Mouse (Mus musculus) intestine, embryonic 14.5 days (tissue): ENCODE measurements around the gene Spg7. TPM values are rescaled to one million over a fixed set of nuclear protein-coding genes. Genes with fewer than 3 reads are reported as not detected.

ENCODE experiments used
- ATAC-seq: fragments of 200-750 bp; cut with Nextera tagmentation; replicated peaks from 2 replicates; pipeline ENCODE4 v1.8.0; 2017; ENCODE audit warnings: low read depth, moderate number of reproducible peaks, moderate TSS enrichment, moderate library complexity; ENCODE audit not compliant: low FRiP score, low TSS enrichment
- DNase-seq: peaks from one replicate; pipeline ENCODE4 v3.0.0-alpha.2; 2018; ENCODE audit warnings: low spot score
- H3K27ac ChIP-seq: fragments of 300-500 bp; sonication (generic); 2 replicates; pipeline ENCODE4 v1.5.1; 2014; ENCODE audit warnings: low read depth, mild to moderate bottlenecking, control low read depth
- H3K27me3 ChIP-seq: fragments of 300-500 bp; sonication (generic); replicated peaks from 2 replicates; pipeline ENCODE4 v1.6.1; 2014; ENCODE audit warnings: low read length, control low read depth; ENCODE audit not compliant: control insufficient read depth, insufficient read depth
- H3K36me3 ChIP-seq: fragments of 300-500 bp; sonication (generic); 2 replicates; pipeline ENCODE4 v1.6.1; 2014; ENCODE audit warnings: low read length, control low read depth; ENCODE audit not compliant: control insufficient read depth, insufficient read depth
- H3K4me1 ChIP-seq: fragments of 300-500 bp; sonication (generic); replicated peaks from 2 replicates; pipeline ENCODE4 v1.6.1; 2014; ENCODE audit warnings: low read length, control low read depth, mixed read lengths; ENCODE audit not compliant: control insufficient read depth, insufficient read depth
- H3K4me2 ChIP-seq: fragments of 300-500 bp; sonication (generic); 2 replicates; pipeline ENCODE4 v1.6.1; 2014; ENCODE audit warnings: low read length
- H3K4me3 ChIP-seq: fragments of 300-500 bp; sonication (generic); 2 replicates; pipeline ENCODE4 v1.5.1; 2014; ENCODE audit warnings: low read depth, low read length, control low read depth, mixed read lengths
- H3K9ac ChIP-seq: fragments of 300-500 bp; sonication (generic); 2 replicates; pipeline ENCODE4 v1.6.1; 2014; ENCODE audit warnings: mild to moderate bottlenecking, low read length
- H3K9me3 ChIP-seq: fragments of 300-500 bp; sonication (generic); 2 replicates; pipeline ENCODE4 v1.6.1; 2016; ENCODE audit warnings: low read length, control low read depth; ENCODE audit not compliant: control insufficient read depth
- WGBS: fragments of 180-500 bp; shearing (Covaris S2); extraction: QIAGEN DNeasy Blood & Tissue Kit; methylation state at CpG from one replicate; pipeline ENCODE4 v1.1.7; 2014; 5-methylcytosine and 5-hydroxymethylcytosine counted together
- polyA plus RNA-seq: library from polyadenylated mRNA; unstranded; fragments of >200 nt; fragmentation: Nextera tagmentation; extraction: Ambion mirVana; gene quantifications from 2 replicates; pipeline ENCODE4 v1.2.1, GENCODE M21; 2014

The Spg7 gene
- polyA plus RNA-seq, 1 experiment from 2014 or later = 47.2 TPM

- no peak overlapping the region for H3K4me3 ChIP-seq
- no peaks in the 10 kb centered on the region for H3K36me3 ChIP-seq
- no peaks in the 10 kb centered on the region for H3K27me3 ChIP-seq
- ATAC-seq = no peak
- 85% methylated on average over 11 of the region's 11 CpGs for WGBS
- H3K9ac ChIP-seq = no peak overlapping the region
- no peak overlapping the region for H3K27ac ChIP-seq
- no peak overlapping the region for H3K4me2 ChIP-seq
- no peak for DNase-seq
- H3K4me1 ChIP-seq = peaks cover 24% of the 10 kb centered on the region
- no peaks in the 10 kb centered on the region for H3K9me3 ChIP-seq
These were observed 25.3 kb upstream of the Spg7 start for GRCm38 (mm10) chr8:123037487-123037886.

GRCm38 (mm10) chr8:123038351-123038750 is 24.4 kb upstream of the Spg7 start:
- no peaks in the 10 kb centered on the region for H3K27me3 ChIP-seq
- WGBS = 62% methylated on average over 2 of the region's 2 CpGs
- H3K9ac ChIP-seq = no peak overlapping the region
- ATAC-seq (no peak), DNase-seq (no peak)
- no peaks in the 10 kb centered on the region for H3K36me3 ChIP-seq
- no peak overlapping the region for H3K27ac ChIP-seq
- H3K4me2 ChIP-seq = no peak overlapping the region
- H3K4me3 ChIP-seq = no peak overlapping the region
- H3K4me1 ChIP-seq = peaks cover 28% of the 10 kb centered on the region
- H3K9me3 ChIP-seq = no peaks in the 10 kb centered on the region

GRCm38 (mm10) chr8:123039376-123040109 is 23.2 kb upstream of the Spg7 start:
- H3K4me2 ChIP-seq = peak overlapping the region; percentile 81
- no peaks in the 10 kb centered on the region for H3K27me3 ChIP-seq
- H3K27ac ChIP-seq = no peak overlapping the region
- peaks cover 34% of the 10 kb centered on the region for H3K4me1 ChIP-seq
- DNase-seq (no peak), ATAC-seq (no peak)
- WGBS = 83% methylated on average over 11 of the region's 11 CpGs
- no peak overlapping the region for H3K9ac ChIP-seq
- no peaks in the 10 kb centered on the region for H3K36me3 ChIP-seq
- H3K9me3 ChIP-seq = no peaks in the 10 kb centered on the region
- H3K4me3 ChIP-seq = peak overlapping the region; percentile 97; the same call in 1 of the 2 replicates

- 20% methylated on average over 4 of the region's 4 CpGs for WGBS
- no peak for DNase-seq
- peaks cover 34% of the 10 kb centered on the region for H3K4me1 ChIP-seq
These were observed 22.6 kb upstream of the Spg7 start for GRCm38 (mm10) chr8:123040110-123040650.

GRCm38 (mm10) chr8:123041008-123041773 is 21.6 kb upstream of the Spg7 start:
- Histone ChIP-seq H3K27me3 (no peaks in the 10 kb centered on the region), H3K4me2 (peak overlapping the region; percentile 81), H3K4me1 (peaks cover 34% of the 10 kb centered on the region), H3K4me3 (peak overlapping the region; percentile 97), H3K27ac (peak overlapping the region; percentile 99), H3K9ac (peak overlapping the region; percentile 98), H3K36me3 (no peaks in the 10 kb centered on the region), H3K9me3 (no peaks in the 10 kb centered on the region)
- DNase-seq (peak; percentile 83), ATAC-seq (0 out of 2 replicates have a peak, but pooled peaks have one; percentile 0)
- whole genome bisulfite sequencing = under 1% methylated on average over 70 of the region's 71 CpGs

More at GRCm38 (mm10) chr8:123040110-123040650, 22.6 kb upstream of the Spg7 start:
- Histone ChIP-seq H3K36me3 (no peaks in the 10 kb centered on the region), H3K9ac (peak overlapping the region; percentile 98), H3K27me3 (no peaks in the 10 kb centered on the region), H3K4me2 (peak overlapping the region; percentile 81), H3K27ac (0 out of 2 replicates have a peak overlapping the region, but pooled peaks have one; percentile 99), H3K4me3 (peak overlapping the region; percentile 97), H3K9me3 (no peaks in the 10 kb centered on the region)
- no peak for ATAC-seq

GRCm38 (mm10) chr8:123041774-123042105 is 21.0 kb upstream of the Spg7 start:
- H3K9me3 ChIP-seq = no peaks in the 10 kb centered on the region
- H3K4me1 ChIP-seq = peaks cover 33% of the 10 kb centered on the region
- H3K27ac ChIP-seq = peak overlapping the region; percentile 99
- peak overlapping the region; percentile 98 for H3K9ac ChIP-seq
- peak overlapping the region; percentile 97 for H3K4me3 ChIP-seq
- peak overlapping the region; percentile 81 for H3K4me2 ChIP-seq
- WGBS = under 1% methylated on average over 60 of the region's 60 CpGs
- H3K27me3 ChIP-seq = no peaks in the 10 kb centered on the region
- no peak for DNase-seq
- H3K36me3 ChIP-seq = no peaks in the 10 kb centered on the region
- ATAC-seq = no peak; the same call in 1 of the 2 replicates

GRCm38 (mm10) chr8:123042158-123042973 is 20.4 kb upstream of the Spg7 start, which contains the start of gene Ankrd11:
Gene Ankrd11 (minus strand): TSS chr8:123042277.
- H3K36me3 ChIP-seq = no peaks in the 10 kb centered on the region
- peak within 1 kb of the TSS; percentile 97 for H3K4me3 ChIP-seq
- H3K4me2 ChIP-seq = peak within 1 kb of the TSS; percentile 81
- DNase-seq (peak; percentile 98), ATAC-seq (peak; percentile 98)
- peak within 1 kb of the TSS; percentile 99 for H3K27ac ChIP-seq
- H3K4me1 ChIP-seq = peaks cover 27% of the 10 kb centered on the region
- no peaks in the 10 kb centered on the region for H3K9me3 ChIP-seq
- no peaks in the 10 kb centered on the region for H3K27me3 ChIP-seq
- WGBS = under 1% methylated on average over 89 of the region's 91 CpGs
- H3K9ac ChIP-seq = peak within 1 kb of the TSS; percentile 98
